Mouse (Mus musculus): ENCODE measurements around the gene Adgrf3. TPM values are rescaled to one million over a fixed set of nuclear protein-coding genes. Genes with fewer than 3 reads are reported as not detected.
A peak's percentile ranks its signal among the peaks of the same experiment; 100 is the strongest.

Adgrf3 gene
- polyA plus RNA-seq (2021): 0.01 TPM

DNA sequence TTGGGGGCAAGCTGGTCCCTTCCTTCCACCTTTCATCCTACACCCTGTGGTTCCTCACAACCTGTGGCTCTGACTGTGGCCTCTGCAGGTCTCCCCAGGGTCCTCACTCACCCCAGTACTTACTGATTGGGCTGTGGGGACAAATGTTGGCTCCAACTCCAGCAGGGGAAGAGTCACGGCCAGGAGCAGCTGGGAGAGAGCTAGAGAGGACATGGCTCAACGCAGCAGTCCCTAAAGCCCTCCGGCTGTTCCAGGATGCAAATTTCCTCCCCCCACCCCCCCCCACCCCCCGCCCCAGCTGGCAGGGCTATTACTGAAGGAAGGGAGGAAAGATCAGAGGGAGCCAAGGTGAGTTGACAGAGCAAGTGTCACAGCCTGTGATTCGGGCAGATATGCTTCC, at the start of gene Adgrf3:
Gene Adgrf3, minus strand, starts transcription at position 230 of the 400 bp plus-strand sequence.
- CTCF ChIA-PET: interaction anchor here (0.9 to 2.3 kb wide), 3 partner anchors 10 to 142 kb away, joined by 3 to 9 read pairs (median 4); no protein-coding TSS in a partner anchor
- no peak for TF ChIP-seq CTCF (IDR thresholded peaks at IDR 0.05)
- POLR2A ChIA-PET: no interaction called here
- ATAC-seq (no peak), DNase-seq (ENCODE audit: low read depth, low spot score) (no peak)
- no peaks in the 10 kb centered on the region for H3K27me3 ChIP-seq
- in situ Hi-C loops (cut with MboI; ENCODE audit: low pct_unique_long_range_greater_than_20kb): loop anchor here (5.0 kb wide), 1 partner anchor 422 kb away; no protein-coding TSS in a partner anchor

DNA sequence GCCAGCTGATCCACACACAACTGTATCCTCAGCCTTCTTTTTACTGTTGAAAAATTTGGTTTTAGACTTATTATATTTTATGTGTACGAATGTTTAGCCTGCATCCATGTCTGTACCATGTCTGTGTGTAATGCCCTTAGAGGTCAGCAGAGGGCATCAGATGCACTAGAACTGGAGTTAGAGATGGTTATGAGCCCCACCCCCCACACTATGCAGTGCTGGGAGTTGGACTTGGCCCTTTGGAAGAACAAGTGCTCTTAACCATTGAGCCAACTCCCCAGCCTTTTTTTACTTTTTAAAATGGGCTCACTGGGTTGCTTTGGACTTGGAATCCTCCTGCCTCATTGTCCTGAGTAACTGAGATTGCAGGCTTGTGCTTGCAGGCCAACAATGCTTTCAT, 42.1 kb upstream of the Adgrf3 start:
- POLR2A ChIA-PET: no interaction called here
- ATAC-seq (no peak), DNase-seq (ENCODE audit: low read depth, low spot score) (no peak)
- in situ Hi-C loops (cut with MboI; ENCODE audit: low pct_unique_long_range_greater_than_20kb): no loop called here
- CTCF ChIA-PET: interaction anchor here (1.3 to 1.9 kb wide), 2 partner anchors 10 to 13 kb away, joined by 3 to 7 read pairs; no protein-coding TSS in a partner anchor
- peak; percentile 64 for TF ChIP-seq CTCF (IDR thresholded peaks at IDR 0.05)
- no peaks in the 10 kb centered on the region for H3K27me3 ChIP-seq

DNA sequence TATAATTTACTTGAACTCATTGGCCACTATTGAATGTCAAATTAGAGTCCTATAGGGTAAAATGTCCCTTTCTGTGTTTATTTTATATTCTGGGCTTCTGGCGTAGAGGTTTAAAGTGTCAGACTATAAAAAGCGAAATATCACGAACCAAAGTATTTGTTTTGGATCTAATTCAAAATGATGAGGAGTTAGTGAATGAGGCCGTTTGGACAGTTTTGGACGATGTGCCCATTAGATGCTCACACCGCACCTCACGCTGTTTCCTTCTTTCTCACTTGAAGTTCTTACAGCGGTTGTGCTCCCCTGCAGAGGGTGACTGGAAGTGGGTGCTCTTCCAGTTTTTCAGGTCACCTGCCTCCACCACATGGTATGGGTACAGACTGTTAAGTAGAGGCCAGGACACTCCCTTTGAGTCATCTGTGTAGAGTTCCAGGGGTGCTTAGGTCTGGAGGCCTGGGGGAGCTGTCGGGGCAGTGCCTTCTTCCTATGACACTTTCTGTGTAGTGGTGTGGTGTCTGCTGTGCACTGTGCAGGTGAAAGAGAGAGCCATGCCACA, 40.4 kb upstream of the Adgrf3 start:
- in situ Hi-C loops (cut with MboI; ENCODE audit: low pct_unique_long_range_greater_than_20kb): no loop called here
- ATAC-seq: no peak
- CTCF ChIA-PET: no interaction called here
- no peak for DNase-seq (ENCODE audit: low read depth, low spot score)
- no peaks in the 10 kb centered on the region for H3K27me3 ChIP-seq
- no peak for TF ChIP-seq CTCF (IDR thresholded peaks at IDR 0.05)
- POLR2A ChIA-PET: no interaction called here

DNA sequence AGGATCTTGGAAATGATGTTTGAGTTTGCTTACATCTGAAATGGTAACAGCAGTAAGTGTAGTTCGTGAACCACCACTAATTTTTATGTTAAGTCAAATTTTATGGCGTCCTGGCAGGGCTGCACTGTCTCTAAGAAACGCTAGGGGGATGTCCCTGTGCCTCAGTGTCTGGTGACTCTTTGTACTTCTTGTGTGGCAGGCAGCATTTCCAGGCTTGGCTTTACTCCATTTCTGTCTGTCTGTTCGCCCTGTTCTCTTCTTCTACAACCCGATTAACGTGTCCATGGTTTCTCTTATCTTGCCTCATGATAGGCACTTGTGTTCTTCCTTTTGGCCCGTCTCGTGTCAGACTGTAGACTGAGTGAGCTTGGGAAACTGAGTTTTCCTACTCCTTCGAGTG, 38.2 kb upstream of the Adgrf3 start:
- ChIA-PET CTCF (interaction anchor here (2.0 kb wide), 1 partner anchor 8 kb away, joined by 4 read pairs; no protein-coding TSS in a partner anchor), POLR2A (interaction anchor here (1.1 kb wide), 1 partner anchor 8 kb away, joined by 4 read pairs; no protein-coding TSS in a partner anchor)
- no peaks in the 10 kb centered on the region for H3K27me3 ChIP-seq
- ATAC-seq (no peak), DNase-seq (ENCODE audit: low read depth, low spot score) (no peak)
- peak; percentile 25 for TF ChIP-seq CTCF (IDR thresholded peaks at IDR 0.05)
- in situ Hi-C loops (cut with MboI; ENCODE audit: low pct_unique_long_range_greater_than_20kb): no loop called here

DNA sequence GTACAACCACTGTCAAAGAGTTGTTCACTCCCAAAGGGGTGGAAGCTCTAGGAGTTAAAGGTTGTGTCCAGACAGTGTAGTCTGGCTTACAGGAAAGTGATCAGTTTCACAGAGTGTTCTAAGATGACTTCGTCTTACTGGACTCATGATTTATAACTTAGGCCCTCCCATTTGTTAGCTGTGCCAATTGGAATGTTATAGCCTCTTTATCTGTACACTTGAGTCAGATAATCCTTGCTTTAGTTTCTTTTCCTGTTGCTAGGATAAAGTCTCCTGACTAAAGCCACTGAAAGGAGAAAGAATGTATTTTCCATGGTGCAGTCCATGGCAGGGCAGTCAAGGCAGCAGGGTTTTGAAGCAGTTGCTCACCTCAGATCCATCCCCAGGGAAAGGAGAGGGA, 36.9 kb upstream of the Adgrf3 start:
- ATAC-seq (peak; percentile 82), DNase-seq (ENCODE audit: low read depth, low spot score) (no peak)
- ChIA-PET CTCF (interaction anchor here (1.9 kb wide), 1 partner anchor 8 kb away, joined by 5 read pairs; no protein-coding TSS in a partner anchor), POLR2A (no interaction called here)
- no peaks in the 10 kb centered on the region for H3K27me3 ChIP-seq
- in situ Hi-C loops (cut with MboI; ENCODE audit: low pct_unique_long_range_greater_than_20kb): no loop called here
- no peak for TF ChIP-seq CTCF (IDR thresholded peaks at IDR 0.05)

DNA sequence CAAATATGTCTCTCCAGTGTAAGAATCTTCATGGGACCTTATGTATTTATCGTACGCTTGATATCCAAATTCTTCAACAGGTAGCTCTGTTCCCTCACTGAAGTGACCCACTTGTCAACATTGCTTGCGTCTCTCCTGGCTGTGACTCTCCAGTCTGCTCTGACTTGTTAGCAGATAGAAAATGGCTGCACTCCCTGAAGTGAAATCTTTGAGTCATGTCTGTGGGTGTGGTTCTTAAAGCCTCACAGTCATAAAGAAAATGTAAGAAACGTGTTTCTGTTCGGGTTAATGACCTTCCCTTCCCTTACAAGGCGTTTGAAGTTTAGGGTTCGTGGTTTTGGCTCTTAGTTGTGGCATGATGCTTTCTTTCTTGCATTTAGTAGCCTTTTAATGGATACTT, 35.0 kb upstream of the Adgrf3 start:
- POLR2A ChIA-PET: interaction anchor here (0.5 kb wide), 1 partner anchor 57 kb away, joined by 4 read pairs; no protein-coding TSS in a partner anchor
- in situ Hi-C loops (cut with MboI; ENCODE audit: low pct_unique_long_range_greater_than_20kb): no loop called here
- CTCF ChIA-PET: interaction anchor here (0.8 to 1.9 kb wide), 2 partner anchors 10 to 11 kb away, joined by 4 to 5 read pairs; no protein-coding TSS in a partner anchor
- DNase-seq (ENCODE audit: low read depth, low spot score) (no peak), ATAC-seq (no peak)
- TF ChIP-seq CTCF (IDR thresholded peaks at IDR 0.05): no peak
- no peaks in the 10 kb centered on the region for H3K27me3 ChIP-seq

DNA sequence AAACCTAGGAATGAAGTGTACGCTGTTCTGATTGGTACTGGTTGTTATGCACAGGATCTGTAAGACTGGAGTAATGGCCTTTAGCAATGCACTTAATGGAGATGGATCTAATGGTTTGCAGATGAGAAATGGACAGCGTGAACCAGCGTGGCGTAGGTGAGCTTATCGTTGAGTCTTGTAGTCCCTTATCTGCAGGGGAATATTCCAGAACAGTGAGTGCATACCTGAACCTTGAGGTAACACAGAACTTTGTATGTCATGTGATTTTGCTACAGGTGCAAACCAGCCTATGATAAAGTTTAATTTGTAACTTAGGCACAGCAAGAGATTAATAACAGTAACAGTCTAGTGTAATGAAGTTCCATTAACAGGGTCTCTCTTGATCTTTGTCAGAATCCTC, 33.0 kb upstream of the Adgrf3 start:
- ChIA-PET POLR2A (no interaction called here), CTCF (interaction anchor here (1.2 to 1.3 kb wide), 2 partner anchors 11 to 29 kb away, joined by 4 read pairs; no protein-coding TSS in a partner anchor)
- no peak for ATAC-seq
- TF ChIP-seq CTCF (IDR thresholded peaks at IDR 0.05): no peak
- no peak for DNase-seq (ENCODE audit: low read depth, low spot score)
- in situ Hi-C loops (cut with MboI; ENCODE audit: low pct_unique_long_range_greater_than_20kb): no loop called here
- no peaks in the 10 kb centered on the region for H3K27me3 ChIP-seq

DNA sequence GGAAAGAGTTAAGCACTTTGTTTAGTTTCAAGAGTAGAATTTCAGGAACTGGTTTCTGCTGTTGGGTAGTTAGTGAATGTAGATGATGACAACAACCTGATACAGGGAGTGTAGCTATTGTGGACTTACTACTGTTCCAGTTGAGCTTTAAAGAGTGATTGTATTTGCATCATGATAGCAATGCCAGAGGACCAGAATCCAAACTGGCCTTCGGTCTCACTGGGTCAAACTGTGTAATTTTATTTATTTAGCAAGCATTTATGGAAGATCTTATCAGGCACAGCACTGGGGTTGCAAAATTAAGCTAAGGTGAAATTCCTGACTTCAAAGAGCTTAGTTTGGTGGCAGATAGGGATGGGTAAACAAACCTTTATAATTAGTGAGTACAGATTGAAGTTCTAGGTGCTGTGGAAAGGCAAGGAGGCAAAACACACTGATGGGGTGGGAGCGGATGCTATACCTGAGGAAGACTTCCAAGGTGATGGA, 30.2 kb upstream of the Adgrf3 start:
- TF ChIP-seq CTCF (IDR thresholded peaks at IDR 0.05): no peak
- H3K27me3 ChIP-seq: no peaks in the 10 kb centered on the region
- ATAC-seq (no peak), DNase-seq (ENCODE audit: low read depth, low spot score) (no peak)
- CTCF ChIA-PET: interaction anchor here (0.7 to 1.5 kb wide), 4 partner anchors 9 to 108 kb away, joined by 3 to 5 read pairs (median 4); no protein-coding TSS in a partner anchor
- POLR2A ChIA-PET: interaction anchor here (1.3 kb wide), 1 partner anchor 8 kb away, joined by 4 read pairs; no protein-coding TSS in a partner anchor
- in situ Hi-C loops (cut with MboI; ENCODE audit: low pct_unique_long_range_greater_than_20kb): no loop called here

DNA sequence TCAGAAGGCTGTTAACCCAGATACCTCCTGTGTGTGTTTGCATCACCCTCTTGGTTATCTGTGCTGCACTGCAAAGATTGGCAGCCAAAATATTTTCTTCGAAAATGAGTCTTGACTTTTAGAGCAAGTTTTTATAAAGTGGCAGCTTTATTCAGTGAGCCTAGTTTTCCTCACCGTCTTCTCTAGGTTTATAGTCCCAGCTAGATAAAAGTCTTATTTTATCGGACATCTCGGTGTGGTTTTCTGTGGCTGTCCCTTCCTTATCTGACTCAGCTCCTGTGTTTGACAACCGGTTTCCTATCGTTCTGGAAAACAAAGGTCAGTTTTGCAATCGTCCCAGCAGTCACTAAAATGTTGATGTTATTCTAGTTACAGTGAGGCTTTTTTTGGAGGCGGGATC, 28.5 kb upstream of the Adgrf3 start:
- ATAC-seq (no peak), DNase-seq (ENCODE audit: low read depth, low spot score) (no peak)
- in situ Hi-C loops (cut with MboI; ENCODE audit: low pct_unique_long_range_greater_than_20kb): no loop called here
- ChIA-PET POLR2A (interaction anchor here (1.5 kb wide), 1 partner anchor 32 kb away, joined by 3 read pairs; no protein-coding TSS in a partner anchor), CTCF (interaction anchor here (1.3 kb wide), 1 partner anchor 110 kb away, joined by 4 read pairs; no protein-coding TSS in a partner anchor)
- TF ChIP-seq CTCF (IDR thresholded peaks at IDR 0.05): no peak
- H3K27me3 ChIP-seq: no peaks in the 10 kb centered on the region

DNA sequence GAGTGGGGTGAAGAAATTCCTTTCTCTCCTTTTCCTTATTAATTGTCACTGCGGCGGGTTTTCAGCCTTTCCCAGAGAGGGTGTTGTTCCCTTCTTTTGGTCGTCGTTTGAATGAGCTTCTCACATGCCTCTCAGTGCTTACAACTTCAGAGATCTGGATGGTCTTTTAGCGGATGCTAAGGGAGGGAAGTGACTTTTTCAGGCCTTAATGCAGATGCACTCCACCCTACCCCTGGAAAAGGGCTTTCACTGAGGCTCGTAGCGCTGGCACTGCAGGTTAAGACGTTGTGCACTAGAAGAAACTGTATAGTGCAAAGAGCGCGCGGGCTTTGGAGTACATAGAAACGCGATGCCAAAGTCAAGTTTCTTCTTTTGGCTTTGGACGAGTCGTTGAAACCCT, 27.5 kb upstream of the Adgrf3 start:
- ATAC-seq: peak; percentile 19
- H3K27me3 ChIP-seq: no peaks in the 10 kb centered on the region
- in situ Hi-C loops (cut with MboI; ENCODE audit: low pct_unique_long_range_greater_than_20kb): no loop called here
- ChIA-PET CTCF (interaction anchor here (1.0 to 1.3 kb wide), 2 partner anchors 111 to 114 kb away, joined by 3 to 4 read pairs; no protein-coding TSS in a partner anchor), POLR2A (no interaction called here)
- peak; percentile 9 for TF ChIP-seq CTCF (IDR thresholded peaks at IDR 0.05)
- no peak for DNase-seq (ENCODE audit: low read depth, low spot score)

All from Patski (cell line).